Mouse (Mus musculus) MN1 (cell line): Measurements from ENCODE around the gene Jade1.

ENCODE experiments used
- DNase-seq: peaks from one replicate; pipeline ENCODE4 v3.0.0-alpha.2; 2016; ENCODE audit warnings: low spot score

Jade1 gene

DNA sequence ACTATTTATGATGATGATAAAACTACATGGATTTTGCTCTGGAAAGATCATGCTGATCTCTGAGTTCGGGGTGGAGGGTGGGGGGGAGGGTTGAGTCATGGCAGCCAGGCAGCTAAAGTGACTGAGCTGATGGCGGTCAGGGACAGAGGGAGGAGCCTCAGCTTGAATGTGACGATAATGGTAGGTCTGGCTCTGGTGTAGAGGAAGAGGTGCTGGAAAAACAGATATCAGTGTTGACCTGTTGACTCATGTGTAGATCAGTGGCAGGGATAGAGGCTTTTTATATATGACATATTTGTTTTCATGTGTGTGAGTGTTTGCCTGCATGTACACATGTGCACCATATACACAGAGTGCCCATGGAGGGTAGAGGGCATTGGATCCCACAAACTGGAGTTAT, 3.9 kb upstream of the Jade1 start:
- no peak for DNase-seq

DNA sequence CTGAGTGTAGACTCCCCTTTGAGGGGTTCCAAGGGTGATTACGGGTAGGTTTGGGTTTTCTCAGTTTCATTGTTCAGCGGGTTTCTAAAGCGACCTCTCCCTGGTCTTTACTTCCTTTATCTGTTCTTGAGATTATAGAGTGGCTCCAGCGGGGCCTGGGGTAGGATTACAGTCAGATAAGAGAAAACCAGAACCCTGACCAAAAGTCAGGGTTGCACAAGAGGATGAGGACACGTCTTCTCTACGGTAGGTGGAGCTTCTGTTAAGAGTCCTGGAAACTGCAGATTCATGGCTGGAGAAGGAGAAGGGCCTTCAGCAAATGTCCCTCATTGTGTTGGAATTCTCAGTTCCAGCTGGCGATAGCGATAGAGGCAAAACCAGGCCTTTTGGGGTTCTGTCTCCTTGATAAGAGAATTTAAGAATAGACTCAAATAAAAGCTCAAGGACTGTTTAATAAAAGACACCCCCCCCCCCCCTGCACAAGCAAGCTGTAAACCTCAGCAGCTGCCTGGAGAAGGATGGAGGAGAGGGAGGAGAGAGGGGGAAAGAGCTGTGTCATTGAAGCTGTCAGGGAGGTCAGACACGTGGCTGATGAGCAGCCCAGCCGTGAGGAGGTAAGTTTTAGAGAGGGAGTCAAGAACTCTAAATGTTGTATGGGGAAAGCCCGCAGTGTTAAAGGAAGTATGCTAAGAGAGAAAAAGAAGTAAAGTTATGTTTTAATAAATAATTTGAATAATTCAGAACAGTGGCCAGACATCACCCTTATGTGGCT, 2.6 kb upstream of the Jade1 start:
- peak; percentile 27 for DNase-seq

DNA sequence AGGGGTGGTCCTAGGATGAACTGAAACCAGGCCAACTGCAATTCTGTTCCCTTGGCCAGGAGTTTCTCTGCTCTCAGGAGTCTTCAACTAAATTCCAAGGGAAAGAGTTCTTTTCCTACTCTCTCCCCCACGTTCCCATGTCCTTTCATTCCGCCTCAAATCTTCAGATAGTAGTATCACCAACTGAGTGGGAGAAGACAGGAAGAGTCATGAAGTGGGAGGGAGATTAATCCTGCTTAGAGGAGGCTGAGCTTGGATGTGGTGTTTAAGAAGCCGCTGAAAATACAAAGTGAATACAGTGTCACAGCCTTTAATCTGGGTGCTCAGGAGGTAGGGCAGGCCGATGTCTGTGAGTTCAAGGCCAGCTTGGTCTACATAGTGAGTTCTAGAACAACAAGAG, 1.9 kb upstream of the Jade1 start:
- DNase-seq, result no peak

DNA sequence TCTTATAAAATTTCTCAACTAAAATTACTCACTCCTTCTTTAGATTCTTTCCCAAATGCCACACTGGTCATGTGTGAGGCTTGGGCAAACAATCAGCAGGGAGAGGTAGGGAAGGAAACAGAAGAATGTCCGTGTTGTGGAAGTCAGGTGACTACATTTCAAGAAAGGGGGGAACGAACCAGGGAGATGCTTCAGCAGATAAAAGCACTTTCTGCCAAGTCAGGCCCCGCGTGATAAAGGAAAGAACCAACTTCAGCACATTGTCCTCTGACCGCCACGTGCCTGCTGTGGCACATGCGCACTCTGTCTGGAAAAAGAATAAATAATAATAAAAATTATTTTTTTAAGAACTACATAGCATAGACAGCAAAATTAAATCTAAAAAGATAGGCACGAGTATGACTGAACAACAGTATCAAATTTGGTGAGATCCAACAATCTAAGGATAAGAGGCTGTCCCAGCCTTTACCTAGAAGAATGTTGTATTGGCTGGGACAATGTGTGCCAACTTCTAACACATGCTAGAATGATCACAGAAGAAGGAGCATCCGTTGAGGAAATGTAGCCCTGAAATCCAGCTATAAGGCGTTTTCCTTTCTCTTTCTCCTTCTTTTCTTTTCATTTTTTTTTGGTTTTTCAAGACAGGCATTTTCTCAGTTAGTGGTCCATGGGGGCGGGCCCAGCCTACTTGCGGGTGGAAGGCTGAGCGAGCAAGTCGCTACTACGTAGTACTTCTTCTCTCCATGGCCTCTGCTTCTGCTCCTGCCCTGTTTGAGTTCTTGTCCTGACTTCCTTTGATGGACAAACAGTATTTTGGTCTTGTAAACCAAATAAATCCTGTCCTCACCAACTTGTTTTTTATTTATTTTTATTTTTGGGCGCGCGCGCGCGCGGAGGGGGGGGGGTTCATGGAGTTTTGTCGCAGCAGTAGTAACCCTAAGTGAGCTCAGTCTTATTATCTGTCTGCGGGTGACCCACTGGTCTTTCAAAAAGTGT, 753 bp upstream of the Jade1 start:
- no peak for DNase-seq

DNA sequence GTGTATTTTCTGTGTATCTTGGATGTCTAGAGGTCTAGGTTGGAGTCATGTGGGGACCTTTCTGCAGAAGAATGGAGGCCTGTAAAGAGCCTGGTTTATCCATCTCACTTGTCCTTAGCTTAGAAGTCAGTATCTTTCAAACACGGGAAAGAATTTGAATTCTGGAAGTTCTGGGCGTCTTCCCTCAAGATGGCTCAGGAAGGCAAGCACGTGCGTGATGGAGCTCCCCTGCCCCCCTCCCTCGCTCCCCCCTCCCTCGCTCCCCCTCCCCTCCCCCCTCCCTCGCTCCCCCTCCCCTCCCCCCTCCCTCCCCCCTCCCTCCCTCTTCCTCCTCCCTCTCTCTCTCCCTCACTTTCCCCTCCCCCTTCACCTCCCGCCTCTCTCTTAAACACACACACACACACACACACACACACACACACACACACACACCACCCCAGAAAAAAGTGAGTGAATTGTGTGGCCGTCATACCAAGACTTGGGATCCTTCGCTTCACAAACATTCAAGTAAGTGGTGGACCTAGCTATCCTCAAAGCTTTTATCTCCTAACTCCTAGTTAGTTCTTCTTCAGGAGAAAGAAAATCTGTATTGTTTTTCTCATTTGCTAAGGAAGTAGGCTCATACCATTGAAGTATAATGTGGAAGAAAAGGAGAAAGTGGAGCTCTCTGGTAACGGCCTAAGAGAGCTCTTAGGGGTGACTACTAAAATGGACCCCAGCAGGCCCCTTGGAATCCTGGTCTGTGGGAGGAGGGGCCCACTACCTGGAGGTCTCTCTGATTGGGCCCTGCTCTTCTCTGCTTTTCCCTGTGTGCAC, 1.1 kb downstream of the Jade1 start:
- no peak for DNase-seq

DNA sequence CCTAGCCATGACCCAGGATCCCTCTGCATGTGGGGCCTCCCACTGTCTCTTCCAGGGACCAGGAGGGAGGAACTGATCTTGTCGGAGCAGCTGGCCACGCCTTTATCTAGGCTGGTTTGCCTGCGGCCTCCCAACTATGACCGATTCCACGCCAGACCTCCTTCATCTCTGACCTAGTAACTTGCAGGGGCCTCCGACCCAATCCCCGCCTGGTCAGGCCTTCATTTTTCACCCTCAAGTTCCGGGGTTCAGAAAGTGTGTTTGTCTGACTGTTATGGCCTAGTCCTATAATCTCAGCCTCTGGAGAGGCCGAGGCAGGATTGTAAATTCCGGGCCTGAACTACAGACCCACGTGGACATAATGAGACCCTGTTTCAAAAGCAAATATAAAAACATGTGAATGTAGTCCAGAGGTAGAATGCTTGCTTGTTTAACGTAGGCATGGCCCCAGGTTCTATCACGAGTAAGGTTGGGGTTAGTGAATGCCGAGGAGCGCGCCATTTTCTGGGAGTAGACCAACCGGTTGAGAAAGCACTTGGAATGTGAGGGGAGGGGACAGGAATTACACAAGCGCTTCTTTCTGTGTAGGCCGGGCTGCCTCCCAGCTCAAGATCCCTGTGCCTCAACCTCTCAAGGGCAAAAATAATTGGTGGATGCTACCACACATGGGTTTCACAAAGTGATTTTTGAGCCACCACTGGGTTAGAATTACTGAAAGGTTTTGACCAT, 1.9 kb downstream of the Jade1 start:
- DNase-seq, result no peak

DNA sequence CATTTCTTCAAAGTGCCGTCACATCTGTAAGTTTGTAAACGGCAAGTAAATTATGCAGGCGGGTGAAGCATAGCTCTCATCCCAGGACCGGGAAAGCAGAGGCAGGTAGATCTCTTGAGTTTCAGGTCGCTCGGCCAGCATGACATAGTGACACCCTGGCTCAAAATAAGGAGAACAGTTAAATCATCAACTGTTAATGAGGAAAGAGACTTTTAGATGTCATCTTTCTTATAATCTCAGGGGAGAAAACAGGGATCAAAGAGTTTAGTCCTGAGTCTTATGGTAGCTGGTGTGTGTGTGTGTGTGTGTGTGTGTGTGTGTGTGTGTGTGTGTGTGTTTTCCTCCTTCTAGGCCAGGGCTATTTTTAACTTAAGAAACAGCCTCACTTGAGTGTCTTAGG, 5.0 kb downstream of the Jade1 start:
- no peak for DNase-seq

DNA sequence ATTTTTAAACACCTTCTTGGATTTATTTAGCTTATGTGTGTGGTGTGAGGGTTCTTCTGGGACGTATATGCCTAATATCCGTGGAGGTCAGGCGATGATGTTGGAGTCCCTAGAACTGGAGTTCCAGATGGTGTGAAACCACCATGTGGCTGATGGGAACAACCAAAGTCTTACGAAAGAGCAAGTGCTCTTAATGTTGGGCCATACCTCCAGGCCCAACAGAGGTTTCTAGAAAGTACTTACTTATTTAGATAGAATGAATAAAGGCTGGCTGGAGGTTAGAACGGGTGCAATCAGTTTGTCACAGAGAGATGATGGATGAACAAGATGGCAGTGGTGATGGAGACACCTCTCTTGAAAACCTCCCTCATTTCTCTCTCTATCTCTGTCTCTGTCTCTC, 6.3 kb downstream of the Jade1 start:
- no peak for DNase-seq

DNA sequence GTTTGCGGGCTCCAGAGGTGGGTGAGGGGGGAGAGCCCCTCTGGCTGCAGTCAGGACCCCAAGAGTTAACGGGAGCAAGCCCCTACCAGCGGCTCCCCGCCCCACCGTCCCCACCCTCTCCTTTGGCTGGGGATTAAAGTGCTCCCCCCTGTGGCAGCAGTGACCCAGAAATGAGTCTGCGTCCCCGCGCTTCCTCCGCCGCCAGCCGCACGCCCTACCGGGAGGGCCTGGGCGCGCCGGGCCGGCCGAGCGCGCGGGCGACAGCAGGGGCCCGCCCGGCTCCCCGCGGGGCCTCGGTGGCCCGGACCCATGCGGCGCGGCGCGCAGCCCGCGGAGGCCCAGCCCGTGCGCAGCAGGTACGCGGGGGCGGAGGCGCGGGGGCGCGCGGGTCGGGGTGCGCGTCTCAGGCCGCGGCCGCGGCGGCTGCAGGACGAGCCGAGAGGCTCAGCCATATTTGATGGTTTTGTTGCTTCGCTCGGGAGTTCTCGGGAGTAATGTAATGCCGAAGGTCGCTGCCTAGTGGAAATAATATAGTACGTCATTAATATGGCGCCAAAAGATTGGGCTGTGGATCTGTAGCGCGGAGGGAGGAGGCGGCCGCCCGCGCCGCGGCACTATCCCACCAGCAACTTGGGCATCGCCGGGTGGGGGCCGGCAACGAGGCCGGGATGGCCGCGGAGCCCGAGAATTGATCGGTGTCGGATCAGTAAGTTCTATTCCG, 7.8 kb downstream of the Jade1 start:
- DNase-seq, result peak; percentile 90

DNA sequence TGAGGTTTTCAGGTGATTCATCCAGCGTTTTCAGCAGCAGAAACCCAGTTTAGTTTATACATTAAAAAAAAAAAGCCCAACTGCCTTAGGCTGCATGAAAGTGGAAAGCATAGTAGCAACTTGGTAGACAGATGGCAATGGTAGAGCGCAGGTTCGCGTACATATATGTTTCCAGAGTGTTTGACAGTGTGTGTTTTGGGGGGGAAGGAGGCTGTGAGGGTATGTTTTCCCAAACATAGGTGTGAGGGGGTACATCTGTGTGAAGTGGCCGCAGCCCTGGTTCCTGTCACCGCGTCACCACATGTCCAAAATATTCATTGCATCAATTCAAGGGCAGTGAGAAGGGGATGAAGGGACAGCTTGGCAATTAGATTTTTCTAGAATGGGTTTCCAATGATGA, 8.5 kb downstream of the Jade1 start:
- no peak for DNase-seq

DNA sequence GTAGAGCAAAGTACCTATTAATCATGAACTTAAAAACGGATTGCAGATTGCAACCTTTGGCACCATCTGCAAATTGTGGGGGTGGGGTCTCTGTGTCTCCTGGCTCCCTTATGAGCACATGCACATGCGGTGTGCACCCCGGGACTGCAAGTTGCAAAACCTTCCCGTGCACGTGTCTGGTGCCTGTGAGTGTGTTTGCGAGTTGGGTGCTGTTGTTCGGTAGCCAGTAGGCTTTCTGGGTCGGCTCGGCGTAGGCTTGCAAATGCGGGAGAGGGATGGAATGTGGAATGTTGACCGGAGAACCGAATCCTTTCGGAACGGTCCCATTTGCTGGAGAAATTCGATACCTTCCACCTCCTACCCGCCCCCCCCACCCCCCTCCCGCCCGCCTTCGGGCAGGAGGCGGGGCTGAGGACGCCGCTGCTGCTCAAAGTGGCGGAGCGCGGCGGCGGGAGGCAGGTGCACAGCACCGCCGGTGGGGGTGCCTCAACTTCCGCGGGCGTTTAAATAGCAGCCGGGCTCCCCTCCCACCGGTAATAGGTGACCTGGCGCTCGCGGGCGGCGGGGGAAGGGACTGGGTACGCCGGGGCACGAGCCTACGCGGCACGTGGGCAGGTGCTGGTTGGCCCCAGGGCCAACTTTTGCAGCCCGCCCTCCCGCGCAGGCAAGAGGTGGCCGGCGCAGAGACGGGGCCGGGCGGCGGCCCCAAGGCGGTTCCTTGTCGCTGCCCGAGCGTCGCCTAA, 9.1 kb downstream of the Jade1 start:
- peak; percentile 79 for DNase-seq

DNA sequence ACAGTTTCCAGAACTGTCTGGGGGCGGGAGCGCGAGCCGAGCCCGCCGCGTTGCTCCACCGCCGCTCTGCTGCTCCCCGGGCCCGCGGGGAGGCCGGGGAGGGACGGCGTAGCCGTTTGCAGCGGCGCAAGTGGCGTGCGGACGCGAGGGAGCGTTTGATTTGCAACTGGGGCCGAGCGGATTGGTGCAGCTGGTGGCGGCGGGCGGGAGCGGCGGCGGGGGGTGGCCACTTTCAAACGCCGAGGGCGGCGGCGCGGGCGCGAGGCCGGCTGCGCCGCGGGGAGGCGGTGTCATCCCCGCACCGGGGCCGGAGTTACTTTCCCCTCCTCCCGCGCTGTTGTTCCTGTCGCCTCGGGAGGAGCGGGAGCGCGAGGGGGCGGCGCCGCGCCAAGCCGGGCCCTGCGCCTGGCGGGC, 9.9 kb downstream of the Jade1 start:
- DNase-seq, result peak; percentile 88

DNA sequence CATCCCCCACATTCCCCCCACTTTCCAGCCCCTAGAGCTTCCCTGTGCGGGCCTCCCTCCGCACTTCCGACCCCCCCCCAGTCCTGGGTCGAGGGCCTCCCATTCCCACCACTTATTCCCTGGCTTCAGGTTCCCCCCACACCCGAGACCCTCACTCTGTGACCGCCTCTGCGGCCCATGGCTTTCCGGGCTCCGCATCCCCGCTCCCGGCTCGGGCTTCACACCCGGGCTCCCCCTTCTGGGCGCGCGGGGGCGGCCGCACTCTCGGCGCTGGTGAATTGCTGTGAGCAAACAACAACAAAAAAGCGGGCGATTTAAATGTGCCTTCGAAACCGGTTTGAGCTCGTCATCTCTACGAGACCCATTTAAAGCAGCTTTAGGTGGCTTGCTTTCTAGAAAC, 10.4 kb downstream of the Jade1 start:
- peak; percentile 92 for DNase-seq

DNA sequence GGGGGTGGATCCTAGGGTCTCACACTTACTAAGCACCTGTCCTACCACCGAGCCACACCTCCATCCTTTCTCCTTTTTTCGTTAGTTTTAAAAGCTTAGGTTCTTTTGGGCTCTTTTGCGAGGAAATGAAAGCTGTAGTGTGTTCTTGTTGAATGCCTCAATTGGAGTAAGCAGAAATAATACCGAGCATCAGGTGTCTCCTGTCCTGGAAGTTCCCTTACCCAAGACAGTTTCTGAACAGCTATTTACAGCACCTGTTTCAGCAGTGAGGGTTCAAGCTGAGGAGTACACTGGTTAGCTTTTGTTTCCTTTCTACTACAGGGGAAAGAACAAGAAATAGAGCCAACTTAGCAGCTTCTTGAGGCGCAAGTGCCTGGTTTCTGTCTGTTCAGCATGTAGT, 14.4 kb downstream of the Jade1 start:
- DNase-seq, result no peak

DNA sequence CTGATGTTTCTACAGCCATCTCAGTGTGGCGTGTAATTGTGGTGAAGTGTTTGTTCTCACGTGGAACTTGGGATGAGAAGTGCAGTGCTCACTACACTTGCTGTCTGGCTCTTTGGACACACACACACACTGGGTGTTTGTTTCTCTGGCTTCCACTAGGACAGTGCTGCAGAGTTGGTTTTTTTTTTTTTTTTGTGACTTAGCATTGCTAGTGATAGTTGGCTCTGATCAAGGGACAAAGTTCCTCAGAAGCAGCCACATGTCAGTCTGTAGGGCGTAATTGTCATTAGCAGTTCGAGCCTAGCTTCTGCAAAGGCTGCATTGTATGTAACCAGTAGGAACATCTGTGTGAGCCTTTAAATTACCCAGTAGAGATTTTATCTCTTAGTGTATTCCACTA, 16.6 kb downstream of the Jade1 start:
- no peak for DNase-seq

DNA sequence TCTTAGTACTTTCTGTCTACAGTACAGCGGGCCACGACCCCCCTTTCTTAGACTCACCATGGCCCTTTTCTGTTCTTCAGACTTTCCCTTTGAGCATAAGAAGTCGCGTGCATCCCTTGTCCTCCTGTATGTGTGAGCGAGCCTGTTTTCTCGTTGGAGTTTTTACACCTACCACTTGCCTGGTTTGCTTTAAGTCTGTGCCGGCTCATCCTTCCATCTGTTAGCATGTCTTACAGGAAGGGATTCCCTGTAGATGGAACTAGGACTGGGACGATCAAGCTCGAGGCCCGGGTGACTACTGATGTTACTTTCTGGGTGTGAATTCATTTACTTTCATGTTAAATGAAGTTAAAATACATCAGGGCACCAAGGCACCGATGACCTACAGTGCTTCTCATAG, 17.4 kb downstream of the Jade1 start:
- DNase-seq, result no peak

DNA sequence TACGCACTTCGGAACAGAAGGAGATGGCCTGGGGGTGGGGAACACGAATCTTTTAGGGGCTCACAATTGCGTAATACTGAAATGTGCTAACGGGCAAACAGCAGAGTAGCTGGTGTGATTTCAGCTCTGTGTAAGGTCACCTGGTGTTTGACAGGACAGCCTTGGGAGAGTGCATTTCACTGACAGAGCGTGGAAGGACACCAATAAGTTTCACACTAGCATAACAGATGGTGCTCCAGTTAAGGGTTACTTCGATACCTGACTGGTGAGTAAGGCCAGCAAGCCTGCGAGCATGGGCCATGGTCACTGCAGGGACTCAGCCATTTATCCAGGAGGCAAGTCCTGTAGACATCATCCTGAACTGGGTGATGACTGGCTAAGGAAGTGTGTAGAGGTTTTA, 18.7 kb downstream of the Jade1 start:
- DNase-seq, result no peak

DNA sequence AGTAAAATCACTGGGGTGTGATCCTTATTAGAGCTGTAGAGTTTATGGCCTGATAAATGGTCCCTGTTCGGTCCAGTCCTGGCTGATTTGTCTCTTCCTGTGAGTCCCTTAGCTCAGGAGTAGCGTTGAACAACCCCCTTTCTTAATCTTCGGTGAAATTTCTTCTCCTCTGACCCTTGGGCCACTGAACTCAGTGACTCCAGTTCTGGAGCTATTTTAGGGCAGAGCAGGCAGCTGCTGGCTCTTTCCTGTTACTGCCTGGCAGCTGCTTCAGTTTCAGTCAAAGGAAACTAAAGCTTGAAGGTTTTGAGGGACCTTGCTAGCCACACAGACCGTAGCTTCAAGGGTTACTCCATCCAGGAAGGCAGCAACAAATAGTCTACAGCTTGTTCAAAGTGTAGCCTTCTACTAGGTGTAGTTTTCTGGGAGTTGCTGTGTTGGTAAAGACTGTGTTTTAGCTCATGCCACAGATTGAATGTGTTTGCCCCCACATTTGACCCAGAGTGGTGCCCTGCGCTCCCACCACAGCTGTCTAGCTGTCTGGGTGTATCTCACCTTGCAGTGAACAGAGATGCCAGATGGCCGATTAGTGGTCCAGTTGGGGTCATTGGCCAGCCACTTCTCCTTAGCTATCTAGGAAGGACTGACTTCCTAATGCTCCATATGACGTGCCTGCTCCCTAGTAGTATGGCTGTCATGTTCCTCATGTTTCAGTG, 19.3 kb downstream of the Jade1 start:
- DNase-seq, result no peak

DNA sequence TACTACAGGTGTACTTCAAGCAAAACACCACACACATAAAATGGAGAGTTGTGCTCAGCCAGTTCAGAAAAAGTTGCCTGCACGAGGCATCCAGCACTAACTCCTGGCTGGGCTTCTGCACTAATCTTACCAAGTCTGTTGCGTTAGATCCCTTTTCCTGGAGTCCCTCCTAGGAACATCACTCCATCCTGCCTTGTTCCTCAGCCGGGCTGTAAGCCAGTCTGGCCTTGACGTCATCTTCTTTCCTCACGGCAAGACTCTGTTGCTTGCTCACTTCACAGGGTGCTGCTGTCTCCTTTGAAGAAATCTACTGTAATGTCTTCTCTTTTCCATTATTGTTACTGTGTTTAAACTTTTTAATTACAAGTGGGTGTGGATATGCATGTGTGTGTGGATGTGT, 20.4 kb downstream of the Jade1 start:
- DNase-seq, result no peak

DNA sequence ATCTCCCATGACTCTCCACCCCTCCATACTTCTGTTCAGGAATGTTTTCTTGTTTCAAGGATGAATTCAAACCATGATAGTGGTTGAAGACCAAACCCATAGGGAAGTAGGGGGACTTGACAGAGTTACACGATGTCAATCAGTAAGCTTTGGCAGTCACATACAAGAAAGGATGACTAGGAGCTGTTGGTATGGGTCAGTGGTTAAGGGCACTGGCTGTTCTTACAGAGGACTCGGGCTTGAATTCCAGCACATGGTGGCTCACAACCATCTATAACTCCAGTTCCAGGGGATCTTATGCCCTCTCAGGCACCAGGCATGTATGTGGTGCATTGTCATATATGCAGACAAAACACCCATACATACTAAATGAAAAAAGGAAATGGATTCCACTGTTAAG, 21.7 kb downstream of the Jade1 start:
- no peak for DNase-seq
